In genomic region chr2:20914531-20915320, GRCm38 (mm10) we compare ENCODE assay signal across 23 mouse cellular contexts. TPM values are rescaled to one million over a fixed set of nuclear protein-coding genes. Genes with fewer than 3 reads are reported as not detected.
DNase-seq lines count a peak whose midpoint lies in the region; ATAC-seq lines count a peak whose summit lies in the region.
"Had no signal": no experiment of that assay in that cellular context is flagged by ENCODE, and none has a peak within 500 bp of the region (broad histone marks: within the 10 kb centered on the region; RNA-seq: fewer than 3 reads in every experiment).

No protein-coding gene starts in this region.

- no peaks in the 10 kb centered on the region for H3K9me3 ChIP-seq in heart, embryonic 10.5 days
- H3K9me3 ChIP-seq in heart, embryonic 11.5 days (replicated peaks; ENCODE audit: control insufficient read depth, low read length) = no peaks in the 10 kb centered on the region
- H3K9me3 ChIP-seq in midbrain, embryonic 13.5 days = no peaks in the 10 kb centered on the region
- no peaks in the 10 kb centered on the region for H3K9me3 ChIP-seq in midbrain, embryonic 10.5 days (replicated peaks)
- H3K9me3 ChIP-seq: embryonic facial prominence, embryonic 12.5 days; hindbrain, embryonic 12.5 days; limb, embryonic 10.5 days; limb, embryonic 15.5 days; liver, embryonic 15.5 days; stomach, embryonic 15.5 days had no signal

- no peak overlapping the region for H3K9ac ChIP-seq in heart, embryonic 11.5 days (ENCODE audit: low read depth, low read length)
- no peak overlapping the region for H3K9ac ChIP-seq in midbrain, embryonic 13.5 days (replicated peaks)
- H3K9ac ChIP-seq: embryonic facial prominence, embryonic 12.5 days; hindbrain, embryonic 12.5 days; limb, embryonic 15.5 days; liver, embryonic 15.5 days; lung, embryonic 14.5 days; stomach, embryonic 15.5 days had no signal

- H3K4me1 ChIP-seq in heart, embryonic 10.5 days = peaks cover 8% of the 10 kb centered on the region
- peaks cover 3% of the 10 kb centered on the region; the same call in 1 of the 2 replicates for H3K4me1 ChIP-seq in heart, embryonic 11.5 days (ENCODE audit: control insufficient read depth, insufficient read depth, low read length)
- 0 out of 2 replicates have a peak, but pooled peaks cover 4% of the 10 kb centered on the region for H3K4me1 ChIP-seq in midbrain, embryonic 13.5 days (replicated peaks)
- no peaks in the 10 kb centered on the region for H3K4me1 ChIP-seq in midbrain, embryonic 10.5 days
- H3K4me1 ChIP-seq: embryonic facial prominence, embryonic 12.5 days; hindbrain, embryonic 12.5 days; limb, embryonic 10.5 days; limb, embryonic 15.5 days; liver, embryonic 15.5 days; stomach, embryonic 15.5 days had no signal

- ATAC-seq in heart, embryonic 11.5 days (replicated peaks; ENCODE audit: insufficient number of reproducible peaks, low FRiP score, low TSS enrichment) = no peak
- ATAC-seq in midbrain, embryonic 13.5 days = 0 out of 2 replicates have a peak, but pooled peaks have one; percentile 4
- ATAC-seq: intestine, embryonic 16.5 days; midbrain, embryonic 16.5 days had no signal

- no peak overlapping the region for H3K27ac ChIP-seq in heart, embryonic 10.5 days
- no peak overlapping the region for H3K27ac ChIP-seq in heart, embryonic 11.5 days (ENCODE audit: low read depth, low read length)
- no peak overlapping the region for H3K27ac ChIP-seq in midbrain, embryonic 13.5 days
- H3K27ac ChIP-seq in midbrain, embryonic 10.5 days (replicated peaks) = no peak overlapping the region
- H3K27ac ChIP-seq: embryonic facial prominence, embryonic 12.5 days; hindbrain, embryonic 12.5 days; limb, embryonic 10.5 days; limb, embryonic 15.5 days; liver, embryonic 15.5 days; stomach, embryonic 15.5 days had no signal

- 90% methylated on average over 10 of the region's 10 CpGs for WGBS in heart, embryonic 10.5 days
- 87% methylated on average over 10 of the region's 10 CpGs for WGBS in heart, embryonic 11.5 days (ENCODE audit: insufficient replicate concordance)
- WGBS in midbrain, embryonic 13.5 days = 93% methylated on average over 10 of the region's 10 CpGs
- 94% methylated on average over 10 of the region's 10 CpGs for WGBS in midbrain, embryonic 10.5 days

- no peak overlapping the region for H3K4me3 ChIP-seq in heart, embryonic 10.5 days
- no peak overlapping the region for H3K4me3 ChIP-seq in heart, embryonic 11.5 days (ENCODE audit: low read depth, low read length)
- H3K4me3 ChIP-seq in midbrain, embryonic 13.5 days (replicated peaks) = no peak overlapping the region
- H3K4me3 ChIP-seq in midbrain, embryonic 10.5 days = no peak overlapping the region
- H3K4me3 ChIP-seq: embryonic facial prominence, embryonic 12.5 days; hindbrain, embryonic 12.5 days; limb, embryonic 10.5 days; limb, embryonic 15.5 days; liver, embryonic 15.5 days; stomach, embryonic 15.5 days had no signal

- H3K4me2 ChIP-seq in heart, embryonic 11.5 days = no peak overlapping the region
- no peak overlapping the region for H3K4me2 ChIP-seq in midbrain, embryonic 13.5 days (replicated peaks)
- H3K4me2 ChIP-seq: embryonic facial prominence, embryonic 12.5 days; hindbrain, embryonic 12.5 days; limb, embryonic 15.5 days; liver, embryonic 15.5 days; lung, embryonic 14.5 days; stomach, embryonic 15.5 days had no signal

- peaks cover 13% of the 10 kb centered on the region for H3K36me3 ChIP-seq in heart, embryonic 10.5 days
- H3K36me3 ChIP-seq in heart, embryonic 11.5 days (ENCODE audit: control insufficient read depth, insufficient read depth, low read length) = no peaks in the 10 kb centered on the region
- H3K36me3 ChIP-seq in midbrain, embryonic 13.5 days = peaks cover 16% of the 10 kb centered on the region; the same call in 1 of the 2 replicates
- peaks cover 37% of the 10 kb centered on the region for H3K36me3 ChIP-seq in midbrain, embryonic 10.5 days
- H3K36me3 ChIP-seq: limb, embryonic 15.5 days; stomach, embryonic 15.5 days had no signal

- peak; percentile 67 for DNase-seq in adrenal gland, adult 2 months
- no peak for DNase-seq in adrenal gland, postnatal 4 days (ENCODE audit: low spot score in 2 of 2)
- DNase-seq in heart, embryonic 10.5 days (ENCODE audit: low spot score) = peak; percentile 58
- DNase-seq in midbrain, embryonic 10.5 days (ENCODE audit: low spot score) = no peak
- DNase-seq in T-cell, adult 2 months (ENCODE audit: low spot score) = no peak
- DNase-seq: cerebellum, adult 11 months; cerebellum, adult 9-10 months; cerebellum, postnatal 36 days; heart, postnatal 36 days; layer of hippocampus, postnatal 36 days; lung, embryonic 14.5 days; lung, postnatal 14 days; right cerebral cortex, postnatal 25 days had no signal

- no peaks in the 10 kb centered on the region for H3K27me3 ChIP-seq in heart, embryonic 10.5 days (ENCODE audit: insufficient read depth, poor library complexity, severe bottlenecking)
- no peaks in the 10 kb centered on the region for H3K27me3 ChIP-seq in heart, embryonic 11.5 days (ENCODE audit: control insufficient read depth, insufficient read depth, low read length)
- H3K27me3 ChIP-seq in midbrain, embryonic 13.5 days = no peaks in the 10 kb centered on the region
- no peaks in the 10 kb centered on the region for H3K27me3 ChIP-seq in midbrain, embryonic 10.5 days (ENCODE audit: low read depth, poor library complexity, severe bottlenecking)
- H3K27me3 ChIP-seq: embryonic facial prominence, embryonic 12.5 days; hindbrain, embryonic 12.5 days; limb, embryonic 15.5 days; liver, embryonic 15.5 days; stomach, embryonic 15.5 days had no signal

RNA-seq across cellular contexts. Expression of gene Arhgap21, which starts 54.0 kb away (rescaled TPM):
- 10 to 100 TPM; 59.7 to 68.8 TPM for total RNA-seq in adrenal gland, adult 2 months (2021)
- polyA plus RNA-seq in adrenal gland, adult 2 months (2012; rRNA removed) = 9.5 and 12.9 TPM in 2 replicates
- 100 to 1,000 TPM in 1 of 2 experiments, 10 to 100 TPM in 1; 86.5 to 106 TPM for total RNA-seq in adrenal gland, postnatal 4 days (2021)
- polyA plus RNA-seq in heart, embryonic 10.5 days (2016; fragmentation: Nextera tagmentation; extraction: Ambion mirVana) = 15.2 and 18.7 TPM in 2 replicates
- 19.3 and 20.4 TPM in 2 replicates for polyA plus RNA-seq in heart, embryonic 11.5 days (2014; fragmentation: Nextera tagmentation; extraction: Ambion mirVana)
- polyA plus RNA-seq in midbrain, embryonic 13.5 days (2015; fragmentation: Nextera tagmentation; extraction: Ambion mirVana) = 51.7 and 54.4 TPM in 2 replicates
- 28.3 and 40.4 TPM in 2 replicates for polyA plus RNA-seq in midbrain, embryonic 10.5 days (2016; fragmentation: Nextera tagmentation; extraction: Ambion mirVana)

Comparison
In these comparisons a context has a peak if more than half of its experiments do, and no peak if none do; other contexts are left out.
1. DNase-seq: peak in adrenal gland, adult 2 months (single experiment) and heart, embryonic 10.5 days (single experiment); none in adrenal gland, postnatal 4 days (0 of 2), midbrain, embryonic 10.5 days (single experiment) and T-cell, adult 2 months (single experiment).